Mouse (Mus musculus) A20 (cell line): ENCODE data around the gene Krt27.

Source experiments
- DNase-seq: peaks from one replicate; pipeline ENCODE4 v3.0.0-alpha.2; 2011; ENCODE audit warnings: low read depth, low spot score

The Krt27 gene

GRCm38 (mm10) chr11:99351004-99351403 lies at the start of gene Krt27:
TSS of gene Krt27 (minus strand) at chr11:99351104.
- DNase-seq: no peak

DNA sequence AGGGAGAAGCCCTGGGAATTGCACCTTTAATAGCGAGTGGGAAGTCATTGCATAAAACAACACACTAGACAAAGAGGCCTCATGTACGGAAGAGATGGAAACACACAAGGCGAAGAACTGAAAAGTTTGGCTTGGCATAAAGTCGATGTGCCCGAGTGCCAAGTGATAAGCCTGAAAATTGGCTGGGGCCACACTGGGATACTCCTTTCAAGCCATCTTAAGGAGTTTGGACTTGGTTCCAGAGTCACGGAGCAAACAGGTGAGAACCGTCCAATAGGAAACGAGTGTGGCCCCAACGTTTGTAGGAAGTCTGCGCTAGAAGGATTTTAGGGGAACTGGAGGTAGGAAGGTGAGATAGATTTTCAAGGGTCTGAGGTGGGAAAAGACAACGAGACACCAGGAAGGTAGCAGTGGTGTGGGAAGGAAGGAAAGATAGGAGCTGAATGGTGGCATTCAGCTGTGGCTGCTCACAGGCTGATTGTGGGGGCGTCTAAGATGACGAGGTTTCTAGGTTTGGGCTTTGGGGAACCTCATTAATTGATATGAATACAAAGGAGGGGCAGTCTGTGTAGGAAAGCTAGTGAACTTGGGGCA lies 49.1 kb upstream of the Krt27 start:
- no peak for DNase-seq

- no peak for DNase-seq
These were observed 47.9 kb upstream of the Krt27 start for GRCm38 (mm10) chr11:99398832-99399231.

DNA sequence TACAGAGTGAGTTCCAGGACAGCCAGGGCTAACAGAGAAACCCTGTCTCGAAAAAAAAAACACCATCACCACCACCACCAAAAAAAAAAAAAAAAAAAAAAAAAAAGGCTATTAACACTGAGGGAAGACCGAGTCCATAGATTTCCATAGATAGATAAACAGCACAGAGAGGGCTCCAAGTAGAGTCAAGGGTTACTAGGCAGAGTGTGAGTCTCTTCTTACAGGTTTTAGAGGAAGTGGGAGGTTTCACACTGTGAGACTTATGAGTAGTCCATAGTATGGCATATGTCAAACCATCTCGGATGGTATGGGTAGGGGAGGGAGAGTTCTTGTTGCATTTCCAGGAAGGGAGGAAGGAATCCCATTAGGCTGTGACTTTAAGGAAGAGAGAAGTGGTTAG lies 47.2 kb upstream of the Krt27 start:
- DNase-seq: no peak

- no peak for DNase-seq
These were observed 45.8 kb upstream of the Krt27 start for GRCm38 (mm10) chr11:99396661-99397060.

- no peak for DNase-seq
These were observed 45.1 kb upstream of the Krt27 start for GRCm38 (mm10) chr11:99396034-99396433.

DNA sequence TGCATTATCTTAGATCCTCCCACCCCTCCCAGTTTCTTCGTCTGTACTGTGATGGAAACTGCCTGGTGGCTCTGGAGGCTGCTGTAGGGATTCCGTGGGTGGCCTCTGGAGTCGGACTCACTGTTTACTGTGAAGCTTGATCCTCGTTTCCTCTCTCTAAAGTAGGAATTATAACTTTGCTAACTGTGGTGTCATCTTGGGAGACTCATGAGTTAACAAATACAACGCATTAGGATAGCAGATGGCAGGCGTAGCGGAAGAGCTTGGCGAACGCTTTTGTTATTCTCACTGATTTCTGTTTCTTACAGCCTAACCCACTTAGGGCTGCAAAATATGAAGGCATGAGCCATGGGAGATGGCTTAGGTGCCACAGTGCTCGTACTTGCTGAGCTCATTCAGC lies 41.6 kb upstream of the Krt27 start:
- no peak for DNase-seq

DNA sequence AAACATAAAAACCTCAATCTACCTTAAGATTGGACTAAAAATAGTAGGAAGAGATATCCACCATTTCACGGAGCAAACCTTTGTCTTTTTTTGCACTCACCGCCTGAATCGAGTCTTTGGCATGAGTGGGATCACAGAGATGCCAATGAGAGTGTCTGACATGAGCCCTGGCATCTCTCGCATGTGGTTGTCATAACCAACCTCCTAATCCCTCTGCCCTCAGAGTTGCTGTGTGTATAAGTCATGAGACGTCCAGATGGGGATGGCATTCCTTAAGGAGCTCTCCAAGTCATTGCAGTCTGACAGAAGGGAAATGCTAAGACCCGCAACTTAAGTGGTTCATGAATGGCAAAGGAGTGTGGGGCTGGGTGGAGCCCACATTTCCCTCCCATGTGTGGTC lies 40.5 kb upstream of the Krt27 start:
- no peak for DNase-seq

DNA sequence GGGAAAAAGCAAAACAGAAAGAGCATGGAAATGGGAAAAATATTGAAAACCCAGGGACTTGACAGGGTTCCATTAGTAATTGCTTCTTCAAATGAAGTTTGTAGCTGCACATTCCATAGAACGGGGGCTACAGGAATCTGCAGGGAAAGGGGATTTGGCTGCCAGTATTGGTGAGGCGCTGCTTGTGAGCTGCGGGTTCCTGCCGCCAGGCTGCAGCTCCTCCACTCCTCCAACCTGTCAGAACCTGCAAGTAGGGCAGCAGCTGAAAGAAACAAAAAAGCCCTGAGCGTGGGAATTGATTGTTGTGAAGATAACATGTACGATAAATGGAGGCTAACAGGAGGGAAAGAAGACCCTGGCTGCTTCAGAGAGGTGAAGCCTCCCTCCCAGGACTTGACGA lies 40.0 kb upstream of the Krt27 start:
- DNase-seq: no peak

GRCm38 (mm10) chr11:99389264-99389663 lies 38.4 kb upstream of the Krt27 start, which contains the start of gene Krt10:
TSS of gene Krt10 (minus strand) at chr11:99389364.
- no peak for DNase-seq

DNA sequence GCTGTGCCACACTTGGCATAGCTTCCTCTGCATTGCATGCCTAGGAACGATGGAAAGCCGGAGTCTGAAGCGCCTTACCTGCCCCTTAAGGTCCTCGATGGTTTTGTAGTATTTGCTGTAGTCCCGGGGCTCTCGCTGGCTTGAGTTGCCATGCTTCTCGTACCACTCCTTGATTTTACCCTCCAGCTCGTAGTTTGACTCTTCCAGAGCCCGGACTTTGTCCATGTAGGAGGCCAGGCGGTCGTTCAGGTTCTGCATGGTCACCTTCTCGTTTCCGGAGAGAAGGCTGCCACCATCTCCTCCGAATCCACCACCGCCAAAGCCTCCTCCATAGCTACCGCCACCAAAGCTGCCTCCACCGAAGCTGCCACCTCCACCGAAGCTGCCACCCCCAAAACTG lies 37.8 kb upstream of the Krt27 start:
- no peak for DNase-seq

- no peak for DNase-seq
These were observed 35.2 kb upstream of the Krt27 start for GRCm38 (mm10) chr11:99385813-99386721.

- peak; percentile 69 for DNase-seq
These were observed 28.7 kb upstream of the Krt27 start for GRCm38 (mm10) chr11:99379568-99379967.

DNA sequence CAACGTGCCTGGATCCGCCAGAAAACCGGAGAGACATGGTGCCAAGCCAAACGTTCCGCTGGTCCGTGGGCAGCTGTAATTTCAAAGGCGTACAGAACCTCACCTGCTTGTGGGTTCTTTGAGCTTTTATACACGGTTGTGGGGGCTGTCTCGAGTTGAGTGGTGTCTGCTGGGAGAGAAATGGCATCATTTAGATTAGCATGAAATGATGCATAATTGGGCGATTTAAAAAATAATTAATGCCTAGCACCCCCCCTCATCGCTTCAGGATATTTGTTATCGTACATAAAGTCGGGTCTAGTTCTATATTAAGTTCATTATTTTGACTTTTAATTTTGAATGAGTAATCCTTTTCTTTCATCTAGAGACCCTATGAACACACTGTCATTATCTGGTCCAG lies 23.9 kb upstream of the Krt27 start, which contains the start of gene Krt28:
TSS of gene Krt28 (minus strand) at position 101 of the 400 bp plus-strand sequence.
- DNase-seq: no peak

DNA sequence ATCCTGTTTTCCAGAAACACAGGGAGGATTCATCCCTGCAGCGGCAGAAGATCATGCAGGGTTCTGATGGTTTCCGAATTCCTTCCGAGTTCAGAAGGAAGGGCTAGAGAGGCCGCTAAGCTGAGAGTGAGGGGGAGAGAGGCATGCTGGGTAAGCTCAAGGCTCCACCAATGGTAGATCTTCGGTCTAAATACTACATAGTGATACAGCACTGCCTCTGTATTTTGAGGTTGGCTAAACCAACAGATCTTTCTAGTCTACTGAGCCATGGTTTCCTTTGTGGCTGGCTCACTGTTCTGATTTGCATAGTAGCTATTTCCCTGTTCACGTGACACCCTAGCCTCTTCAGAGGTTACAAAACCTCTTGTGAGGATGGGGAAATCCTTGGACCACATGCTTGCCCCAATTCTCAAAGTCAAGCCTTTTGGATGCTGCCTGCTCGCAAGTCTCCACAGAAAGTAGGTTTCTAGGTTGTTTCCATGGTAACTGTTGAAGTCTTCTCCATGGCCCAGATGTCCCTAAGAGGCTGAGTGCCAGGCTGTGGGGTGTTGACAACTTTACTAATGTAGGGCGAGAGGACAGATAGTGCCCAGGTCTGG lies 19.0 kb upstream of the Krt27 start:
- peak; percentile 42 for DNase-seq

GRCm38 (mm10) chr11:99369229-99369628 lies 18.3 kb upstream of the Krt27 start:
- DNase-seq: no peak

- peak; percentile 41 for DNase-seq
These were observed 15.9 kb upstream of the Krt27 start for GRCm38 (mm10) chr11:99366791-99367190.

DNA sequence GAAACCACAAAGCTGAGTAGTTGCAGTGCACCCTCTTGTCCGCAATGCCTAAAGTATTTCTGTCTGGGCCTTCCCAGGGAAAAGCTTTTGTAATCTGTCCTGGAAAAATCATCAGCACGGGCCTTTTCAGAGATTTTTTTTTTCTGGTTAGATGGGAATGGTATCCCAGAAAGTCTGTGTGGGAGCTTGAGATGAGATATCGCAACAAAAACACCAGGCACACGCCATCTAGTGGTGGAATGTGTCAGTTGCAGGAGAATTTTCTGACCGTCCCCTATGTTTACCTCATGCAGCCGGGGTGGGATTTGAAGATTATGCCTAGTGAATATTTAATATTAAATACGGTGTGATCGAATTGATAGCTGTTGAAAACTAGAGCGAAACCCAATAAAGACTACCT lies 13.5 kb upstream of the Krt27 start:
- DNase-seq: peak; percentile 46

- DNase-seq: no peak
These were observed 10.5 kb upstream of the Krt27 start for GRCm38 (mm10) chr11:99361423-99361822.

- no peak for DNase-seq
These were observed 11.5 kb downstream of the Krt27 start for GRCm38 (mm10) chr11:99339299-99339847.

DNA sequence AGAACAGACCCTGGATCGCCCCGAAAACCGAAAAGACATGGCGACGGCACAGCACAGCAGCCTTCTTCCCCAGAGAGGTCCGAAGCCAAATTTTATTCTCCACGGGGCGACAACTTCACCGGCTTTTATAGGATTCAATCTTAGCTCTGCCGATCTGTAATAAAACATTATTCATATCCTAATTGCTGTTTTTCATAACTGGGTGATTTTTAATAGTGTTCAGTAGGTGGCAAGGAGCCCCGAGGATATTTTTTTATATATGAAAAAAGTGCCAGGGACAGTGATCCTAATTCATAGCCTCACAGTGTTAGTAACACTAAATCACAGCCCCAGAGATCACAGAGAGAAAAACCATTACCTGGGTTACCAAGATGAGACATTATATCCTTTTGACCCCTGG lies 13.0 kb downstream of the Krt27 start, which contains the start of gene Krt26:
TSS of gene Krt26 (minus strand) at position 101 of the 400 bp plus-strand sequence.
- DNase-seq: no peak

DNA sequence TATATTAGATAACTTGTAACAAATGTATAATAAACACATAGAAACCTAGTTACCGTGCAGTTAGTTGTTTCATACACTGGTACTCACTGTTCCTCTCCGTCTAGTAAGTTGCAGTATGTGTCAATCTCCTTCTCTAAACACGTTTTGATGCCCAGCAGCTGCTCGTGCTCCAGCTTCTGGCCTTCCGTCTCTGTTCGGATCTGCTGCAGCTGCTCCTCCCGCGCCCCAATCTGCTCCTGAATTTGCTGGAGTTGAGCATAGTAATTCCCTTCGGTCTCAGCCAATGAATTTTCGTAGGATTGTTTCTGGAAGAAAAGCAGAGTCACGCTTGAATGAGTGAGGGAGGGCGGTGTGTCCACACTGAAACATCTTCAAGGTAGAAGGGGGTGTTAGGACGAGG lies 17.5 kb downstream of the Krt27 start:
- no peak for DNase-seq
